Mouse (Mus musculus): Measurements from ENCODE around the gene Fbxo28.

GRCm38 (mm10) chr1:182346491-182346890 lies 5.1 kb upstream of the Fbxo28 start:
- TF ChIP-seq CTCF (IDR thresholded peaks at IDR 0.05; ENCODE audit: insufficient read depth, low read depth, low read length) (no peak), POLR2A (IDR thresholded peaks at IDR 0.05; ENCODE audit: insufficient read depth, low read depth, low read length) (no peak)

Data from olfactory bulb, adult 2 months (tissue).